Mouse (Mus musculus): Measurements from ENCODE around the gene Hsd17b3.
"Not testable (repeated sequence)": the region's sequence is repeated elsewhere in the genome, so short reads cannot be mapped to it uniquely, and the experiment has no call there.

Gene Hsd17b3

DNA sequence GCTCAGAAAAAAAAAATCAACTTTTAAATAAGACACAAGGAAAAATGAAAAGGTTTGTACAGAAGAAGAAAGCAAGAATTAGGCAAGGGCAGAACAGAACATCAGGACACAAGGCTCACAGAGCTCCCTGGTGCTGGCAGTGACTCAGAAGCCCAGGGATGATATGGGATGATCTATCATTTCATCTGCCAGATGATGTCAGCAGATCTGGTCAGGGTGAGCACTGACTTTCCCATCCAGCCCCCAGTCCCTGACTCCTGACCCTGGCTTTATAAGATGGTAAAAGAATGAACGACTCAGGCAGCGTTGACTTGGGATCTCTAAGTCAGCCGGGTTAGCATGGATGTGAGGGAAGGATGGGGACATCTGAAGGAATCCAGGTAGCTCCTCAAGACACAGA, 5.7 kb downstream of the Hsd17b3 start:
- no peak for DNase-seq (ENCODE audit: low read depth, low spot score)

DNA sequence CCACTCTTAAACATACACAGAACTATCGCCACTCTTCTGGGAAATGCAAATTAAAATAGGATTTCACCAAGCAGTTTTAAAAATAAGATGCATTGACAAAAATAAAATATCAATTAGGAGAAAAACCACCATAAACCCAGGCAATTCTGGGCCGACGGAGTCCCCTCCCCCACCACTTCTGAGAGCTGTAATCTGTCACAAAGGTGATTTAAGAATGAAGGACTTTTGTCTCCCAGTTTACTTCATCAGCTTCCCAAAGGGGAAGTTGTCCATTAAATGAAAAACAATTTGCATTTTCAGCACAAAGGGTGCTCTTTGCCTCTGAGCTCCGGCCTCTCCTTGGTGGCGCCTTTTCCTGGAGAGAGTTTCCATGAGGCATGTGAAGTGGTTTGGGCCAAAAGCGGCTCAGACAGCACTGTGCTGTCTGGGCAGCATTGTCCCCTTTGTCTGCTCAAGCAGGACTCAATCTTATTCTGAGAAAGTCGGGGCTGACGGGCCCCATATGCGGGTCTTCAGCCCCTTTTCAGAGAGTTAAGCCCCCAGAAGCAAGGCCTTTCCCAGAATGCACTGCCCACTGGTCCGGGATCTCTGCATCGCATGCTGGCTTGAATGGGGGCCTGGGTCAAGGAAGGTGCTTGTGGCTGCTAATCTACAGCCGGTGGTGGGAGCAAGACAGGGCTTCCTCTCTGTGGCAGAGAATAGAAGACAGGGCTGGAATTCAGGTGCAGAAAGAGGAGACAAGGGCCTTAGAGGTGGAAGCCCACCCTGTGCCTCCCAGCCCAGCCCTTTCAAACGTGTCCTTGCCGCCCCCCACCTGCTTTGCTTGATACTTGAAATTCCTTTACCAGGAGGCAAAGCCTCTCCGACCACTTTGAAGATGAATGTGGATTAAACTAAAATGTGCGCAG, 7.8 kb downstream of the Hsd17b3 start:
- peak; percentile 31 for DNase-seq (ENCODE audit: low read depth, low spot score)

DNA sequence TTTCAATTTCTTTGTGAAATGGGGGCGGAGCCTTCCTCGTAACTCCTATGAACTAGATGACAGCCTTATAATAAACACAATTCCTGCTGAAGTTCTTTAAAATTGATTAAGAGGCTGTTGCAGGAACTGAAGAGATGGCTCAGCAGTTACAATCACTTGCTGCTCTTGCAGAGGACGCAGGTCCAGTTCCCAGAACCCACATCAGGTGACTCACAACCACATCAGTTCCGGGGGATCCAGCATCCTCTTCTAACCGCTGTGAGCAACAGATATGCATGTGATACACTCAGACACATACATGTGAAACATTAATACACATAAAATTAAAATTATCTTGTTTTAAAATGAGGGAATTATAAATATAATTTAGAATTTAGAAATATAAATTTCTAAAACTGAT, 11.4 kb downstream of the Hsd17b3 start:
- DNase-seq (ENCODE audit: low read depth, low spot score): no peak

DNA sequence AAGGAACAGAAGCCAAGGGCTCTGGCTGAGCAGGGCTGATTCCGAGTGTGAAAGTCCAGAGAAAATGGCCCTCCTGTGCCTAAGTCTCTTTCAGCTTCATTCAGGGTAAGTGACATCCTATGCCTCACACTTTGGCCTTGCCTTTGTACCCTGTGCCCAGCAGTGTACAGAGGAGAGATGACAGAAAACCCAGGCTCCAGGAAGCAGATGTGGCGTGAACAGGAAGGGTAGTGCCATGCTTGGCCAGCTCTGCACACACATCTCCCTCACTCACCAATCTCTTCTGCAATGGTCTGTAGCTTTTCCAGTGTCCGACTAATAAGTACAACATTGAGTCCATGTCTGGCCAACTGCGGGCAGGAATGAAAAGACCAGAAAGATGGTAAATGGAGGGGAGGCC, 13.0 kb downstream of the Hsd17b3 start:
- DNase-seq (ENCODE audit: low read depth, low spot score): no peak

DNA sequence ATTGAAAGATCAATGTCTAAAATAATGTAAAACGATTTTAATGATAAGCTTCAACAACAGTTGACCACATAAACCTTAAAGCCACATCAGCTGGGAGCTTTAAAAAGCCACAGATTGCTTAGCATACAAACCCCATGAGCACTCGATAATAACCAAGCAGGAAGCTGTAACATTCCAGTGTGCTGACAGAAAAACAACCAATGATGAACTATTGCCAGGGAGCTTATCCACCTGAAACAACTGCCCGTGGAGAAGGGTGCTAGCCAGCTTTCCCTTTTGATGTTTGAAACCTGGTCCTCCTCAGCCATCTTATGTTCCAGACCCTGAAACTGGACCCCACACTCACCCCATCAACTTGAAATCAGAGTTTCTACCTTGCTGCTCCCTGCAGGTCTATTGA, 22.4 kb downstream of the Hsd17b3 start:
- DNase-seq (ENCODE audit: low read depth, low spot score): no peak

DNA sequence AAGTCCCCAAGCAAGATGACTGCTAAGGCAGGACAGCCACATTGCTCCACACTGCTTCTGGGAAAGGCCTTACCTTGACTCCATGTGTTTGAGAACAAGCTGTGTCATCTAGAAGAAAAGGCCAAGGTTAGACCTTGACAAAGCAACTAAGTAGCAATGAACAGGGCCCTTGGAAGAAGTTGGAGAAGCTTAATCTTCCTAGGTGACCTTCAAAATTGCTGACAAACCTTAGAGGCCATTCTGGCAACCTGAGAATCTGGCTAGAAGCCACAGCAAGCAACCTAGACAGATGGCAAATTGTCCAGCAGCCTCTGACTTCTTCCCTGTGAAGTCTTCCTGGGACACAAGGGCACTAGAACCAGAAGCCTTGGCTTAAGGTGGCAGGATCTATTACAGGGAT, 24.8 kb downstream of the Hsd17b3 start:
- no peak for DNase-seq (ENCODE audit: low read depth, low spot score)

DNA sequence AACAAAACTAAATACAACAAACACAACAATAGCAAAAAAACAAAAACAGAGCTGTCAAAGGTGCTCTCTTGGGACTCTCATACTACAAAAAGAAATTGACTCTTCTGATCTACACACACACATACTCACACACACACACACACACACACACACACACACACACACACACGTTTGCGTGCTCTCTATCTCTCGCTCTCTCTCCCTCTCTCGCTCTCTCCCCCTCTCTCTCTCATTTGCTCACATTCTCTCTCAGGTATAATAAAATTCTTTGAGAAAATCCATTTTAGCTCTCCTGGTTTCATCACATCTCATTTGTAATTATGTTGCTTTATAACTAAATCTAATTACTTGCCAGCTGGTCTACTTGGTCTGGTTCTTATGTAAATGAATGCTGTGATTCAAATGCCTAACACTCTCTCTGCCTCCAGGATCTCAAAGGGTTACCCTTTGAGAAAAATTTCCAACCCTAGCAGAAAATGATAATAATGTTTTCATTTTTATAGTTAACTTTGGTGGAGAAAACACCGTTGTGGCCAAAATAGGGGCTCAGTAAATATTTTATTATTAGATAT, 28.0 kb downstream of the Hsd17b3 start:
- DNase-seq (ENCODE audit: low read depth, low spot score): no peak

DNA sequence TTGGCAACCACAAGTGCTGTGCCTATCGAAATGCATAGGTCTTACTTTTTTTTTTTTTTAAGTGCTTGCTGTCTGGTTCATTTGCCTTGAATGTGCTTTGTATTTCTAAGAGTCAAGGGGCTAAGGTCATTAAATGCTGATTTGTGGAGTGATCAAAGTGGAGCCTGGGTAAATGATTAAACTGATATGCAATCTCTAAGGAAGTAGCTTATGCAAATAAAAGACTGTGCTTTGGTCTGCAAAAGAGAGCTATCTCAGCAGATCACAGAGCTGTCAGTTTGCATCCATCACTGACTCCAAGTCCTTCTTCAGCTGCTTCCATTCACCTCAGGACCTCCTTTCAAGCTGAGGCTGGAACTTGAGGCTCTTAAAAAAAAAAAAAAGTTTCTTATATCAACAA, 35.1 kb downstream of the Hsd17b3 start:
- DNase-seq (ENCODE audit: low read depth, low spot score): no peak

DNA sequence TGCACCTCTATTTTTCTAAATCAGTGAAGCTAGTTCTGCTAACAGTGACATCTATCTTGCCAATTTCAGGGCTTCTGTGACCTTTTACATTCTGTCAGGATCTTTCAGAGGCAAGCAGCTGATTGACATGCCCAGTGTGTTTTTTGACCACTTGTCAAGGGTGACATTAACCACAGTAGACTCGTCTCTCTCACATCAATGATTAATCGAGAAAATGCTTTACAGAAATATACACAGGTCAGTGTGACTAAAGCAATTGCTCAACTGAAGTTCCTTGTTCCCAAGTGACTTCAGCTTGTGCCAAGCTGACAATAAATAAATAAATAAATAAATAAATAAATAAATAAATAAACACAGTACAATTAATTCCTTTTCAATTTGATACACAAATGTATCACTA, 36.7 kb downstream of the Hsd17b3 start:
- DNase-seq (ENCODE audit: low read depth, low spot score): not testable (repeated sequence)

DNA sequence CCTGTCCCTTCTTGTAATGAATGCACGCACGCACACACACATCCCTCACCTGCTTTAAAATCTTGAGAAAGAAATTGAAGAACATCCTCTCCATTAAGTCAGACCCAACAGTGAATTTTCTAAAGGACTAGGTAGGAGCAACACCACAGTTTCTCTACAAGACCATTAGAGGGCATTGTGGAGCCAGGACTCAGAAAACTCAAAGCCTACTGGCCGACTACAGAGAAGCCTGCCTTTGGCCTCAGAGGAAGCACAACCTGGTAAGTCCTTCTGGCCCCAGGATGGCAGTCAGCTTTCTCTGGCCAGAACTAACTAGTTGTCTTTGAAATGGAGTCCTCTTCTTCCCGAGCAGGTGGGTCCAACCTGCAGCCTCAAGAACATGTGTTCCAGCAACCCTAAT, 38.1 kb downstream of the Hsd17b3 start:
- DNase-seq (ENCODE audit: low read depth, low spot score): peak; percentile 59

DNA sequence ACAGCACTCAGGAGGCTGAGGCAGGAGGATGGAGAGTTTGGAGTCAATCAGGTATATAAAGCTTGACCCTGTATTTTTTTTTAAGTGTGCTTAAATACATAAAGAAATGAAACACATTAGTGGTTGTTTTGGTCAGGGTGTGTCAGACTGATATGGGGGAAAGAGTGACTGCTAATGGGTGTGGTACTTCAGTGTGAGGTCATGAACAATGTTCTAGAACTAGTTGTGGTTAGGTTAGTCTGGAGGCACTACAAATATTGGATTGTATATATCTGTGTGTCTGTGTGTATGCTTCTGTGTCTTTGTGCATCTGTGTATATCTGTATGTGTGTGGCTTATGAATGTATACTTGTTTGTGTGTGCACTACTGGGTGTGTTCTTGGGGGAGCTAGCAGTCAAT, 39.5 kb downstream of the Hsd17b3 start:
- no peak for DNase-seq (ENCODE audit: low read depth, low spot score)

DNA sequence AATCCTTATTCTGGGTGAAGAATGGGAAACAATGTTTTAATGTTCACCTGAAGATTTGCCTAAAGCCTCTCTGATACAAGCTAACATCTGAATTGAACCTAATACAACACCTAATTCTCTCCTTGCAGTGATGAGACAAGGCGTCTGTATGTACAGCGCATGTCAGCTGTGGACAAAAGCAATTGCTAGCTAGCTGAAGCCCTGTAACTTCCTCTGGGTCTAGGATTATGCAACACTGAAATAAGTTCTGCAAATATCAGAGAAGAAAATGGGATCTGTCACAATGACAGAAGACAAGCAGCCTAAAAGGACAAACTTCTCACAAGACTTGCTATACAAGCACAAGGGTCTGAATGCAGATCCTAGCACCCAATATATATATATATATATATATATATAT, 40.6 kb downstream of the Hsd17b3 start:
- DNase-seq (ENCODE audit: low read depth, low spot score): no peak

DNA sequence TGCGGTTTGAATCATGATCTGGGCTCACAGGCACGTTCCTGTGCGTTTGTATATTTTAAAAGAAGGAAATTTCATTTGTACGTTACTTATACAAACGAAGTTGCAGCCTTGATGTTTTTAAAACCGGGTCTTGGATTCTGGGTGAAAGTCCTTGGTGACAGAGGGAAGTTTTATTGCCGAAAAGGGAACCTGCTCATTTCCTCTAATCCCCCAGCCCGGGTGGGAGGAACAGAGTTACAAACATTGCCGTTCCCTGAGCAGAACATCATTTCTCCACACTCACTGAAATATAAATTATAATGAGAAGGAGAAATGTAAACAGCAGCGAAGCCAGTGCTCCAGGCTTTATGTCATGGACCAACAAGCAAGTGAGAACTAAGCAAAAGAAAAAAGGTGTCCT, 49.1 kb downstream of the Hsd17b3 start:
- DNase-seq (ENCODE audit: low read depth, low spot score): no peak

DNA sequence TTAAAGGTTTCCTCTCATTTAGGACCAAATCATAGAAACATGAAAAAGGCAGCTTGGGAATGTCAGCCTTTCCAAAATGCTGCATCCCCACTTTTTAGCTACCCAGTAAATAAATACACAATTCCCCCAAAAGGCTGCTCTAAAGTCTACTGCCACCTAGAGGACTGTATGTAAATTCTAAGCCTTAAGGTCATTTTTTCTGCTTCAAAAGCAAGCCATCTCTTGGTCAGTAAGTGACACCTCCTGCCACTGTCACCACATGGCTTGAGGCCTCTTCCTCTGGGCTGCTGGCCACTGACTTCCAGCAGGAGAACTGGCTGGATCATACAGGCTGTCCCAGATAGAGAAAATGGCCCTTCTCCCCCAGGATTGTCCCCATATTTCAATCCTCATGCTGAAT, 50.9 kb downstream of the Hsd17b3 start:
- DNase-seq (ENCODE audit: low read depth, low spot score): peak; percentile 25

DNA sequence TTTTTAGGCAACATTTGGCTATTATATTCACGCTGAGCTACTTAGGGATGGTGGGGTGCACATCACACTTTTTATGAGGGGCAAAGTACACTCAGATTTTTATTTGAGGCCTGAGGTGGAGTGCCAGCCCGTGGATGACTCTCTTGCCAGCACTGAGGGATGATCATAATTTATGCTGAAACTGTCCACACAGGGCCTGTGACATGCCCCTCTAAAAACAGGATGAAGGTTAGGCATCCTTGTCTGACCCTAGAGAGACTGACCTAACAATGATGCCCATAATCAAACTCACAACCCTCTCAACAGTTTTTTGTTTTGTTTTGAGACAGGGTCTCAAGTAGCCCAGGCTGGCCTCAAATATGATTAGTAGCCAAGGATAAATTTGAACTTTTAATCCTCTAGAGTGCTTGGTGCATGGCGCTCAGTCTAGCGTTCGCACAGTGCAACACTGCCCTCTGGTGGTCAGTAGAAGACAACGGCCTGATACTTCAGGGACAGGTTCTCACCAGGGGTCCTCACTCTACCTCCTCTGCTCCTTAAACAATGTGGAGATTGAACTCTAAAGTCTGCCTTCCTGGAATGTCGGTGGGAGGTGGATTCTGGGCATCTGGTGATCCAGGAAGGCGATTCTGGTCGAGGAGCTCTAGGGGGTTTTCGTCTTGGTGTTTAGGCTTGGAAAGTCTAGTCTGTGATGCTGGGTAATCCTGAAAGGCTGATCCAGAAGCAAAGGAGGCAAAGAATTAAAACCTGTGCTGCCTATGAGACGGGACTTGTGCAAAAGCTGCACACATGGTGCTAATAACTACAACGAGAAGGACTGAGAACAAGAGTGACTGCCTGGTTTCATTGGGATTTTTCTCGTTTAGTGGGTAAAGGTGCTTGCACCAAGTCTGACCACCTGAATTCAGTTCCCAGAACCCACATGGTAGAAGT, 52.7 kb downstream of the Hsd17b3 start:
- DNase-seq (ENCODE audit: low read depth, low spot score): peak; percentile 89

DNA sequence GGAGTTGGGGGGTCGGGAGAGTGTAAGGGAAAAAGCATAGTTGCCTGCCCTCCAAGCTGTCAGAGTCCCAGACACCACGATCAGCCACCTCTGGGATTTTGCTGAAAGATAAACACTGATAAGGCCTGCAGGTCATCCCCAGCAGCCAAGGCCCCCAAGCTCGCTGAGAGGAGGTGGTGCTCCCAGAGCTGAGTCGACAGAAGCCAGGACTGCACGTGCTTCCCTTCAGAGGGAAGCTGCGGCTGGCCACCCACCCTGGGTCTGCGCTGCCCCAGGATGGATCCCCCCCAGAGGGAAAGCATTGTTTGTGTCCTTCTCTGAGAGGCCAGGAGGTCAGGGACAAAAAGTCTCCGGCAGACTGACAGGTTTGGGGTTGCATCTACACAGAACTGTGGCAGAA, 54.0 kb downstream of the Hsd17b3 start:
- no peak for DNase-seq (ENCODE audit: low read depth, low spot score)

DNA sequence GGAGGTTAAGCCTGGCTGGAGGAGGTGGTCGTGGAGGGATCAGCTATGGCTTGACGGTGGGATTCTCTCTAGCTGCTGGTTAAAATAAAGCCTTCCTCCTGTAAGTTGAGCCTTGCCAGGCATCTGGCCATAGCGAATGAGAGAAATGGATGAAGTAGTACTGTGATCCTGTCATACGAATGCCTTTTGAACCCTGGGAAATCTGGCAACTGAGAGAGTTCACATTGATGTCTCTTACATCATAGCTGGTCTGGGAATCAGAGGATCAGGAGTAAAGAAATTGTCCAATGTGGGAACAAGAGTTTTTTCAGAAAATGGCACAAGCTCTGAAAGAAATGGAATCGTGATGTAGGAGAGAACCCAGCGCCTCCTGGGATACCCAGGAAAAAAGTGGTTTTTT, 55.1 kb downstream of the Hsd17b3 start:
- no peak for DNase-seq (ENCODE audit: low read depth, low spot score)

DNA sequence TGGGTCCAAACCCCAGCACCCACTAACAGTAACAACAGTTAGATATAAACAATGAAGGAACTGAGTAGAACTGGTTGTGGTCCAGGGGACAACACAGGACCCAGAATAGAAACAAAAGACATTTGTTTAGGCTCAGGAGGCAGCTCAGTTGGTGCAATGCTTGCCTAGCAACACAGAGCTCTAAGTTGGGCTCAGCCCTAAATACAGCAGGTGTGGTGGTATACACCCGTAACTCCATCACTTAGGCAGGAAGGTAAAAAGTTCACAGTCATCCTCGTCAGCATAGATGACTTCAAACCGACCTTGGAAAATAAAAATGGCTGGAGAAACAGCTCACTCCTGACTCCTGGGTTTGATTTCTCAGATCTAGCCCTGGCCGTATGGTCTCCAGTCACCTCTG, 55.8 kb downstream of the Hsd17b3 start:
- DNase-seq (ENCODE audit: low read depth, low spot score): peak; percentile 75

DNA sequence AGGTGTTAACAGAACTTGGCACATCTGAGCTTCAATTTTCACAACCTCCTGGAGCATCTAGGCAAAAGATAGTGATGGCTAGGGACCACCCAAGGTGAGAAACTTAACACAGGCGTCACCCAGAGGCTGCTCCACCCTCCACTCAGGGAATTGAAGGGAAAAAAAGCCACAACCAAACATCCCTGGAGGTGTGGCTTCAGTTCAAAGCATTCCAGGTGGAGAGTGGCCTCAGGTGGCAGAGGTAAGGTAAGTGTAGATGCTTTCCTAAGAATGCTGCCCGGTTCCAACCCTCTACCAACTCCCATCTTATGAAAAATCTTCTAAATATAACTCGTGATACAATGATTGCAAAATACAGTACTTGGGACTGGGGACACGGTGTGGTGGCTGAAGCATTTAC, 57.8 kb downstream of the Hsd17b3 start:
- peak; percentile 44 for DNase-seq (ENCODE audit: low read depth, low spot score)

DNA sequence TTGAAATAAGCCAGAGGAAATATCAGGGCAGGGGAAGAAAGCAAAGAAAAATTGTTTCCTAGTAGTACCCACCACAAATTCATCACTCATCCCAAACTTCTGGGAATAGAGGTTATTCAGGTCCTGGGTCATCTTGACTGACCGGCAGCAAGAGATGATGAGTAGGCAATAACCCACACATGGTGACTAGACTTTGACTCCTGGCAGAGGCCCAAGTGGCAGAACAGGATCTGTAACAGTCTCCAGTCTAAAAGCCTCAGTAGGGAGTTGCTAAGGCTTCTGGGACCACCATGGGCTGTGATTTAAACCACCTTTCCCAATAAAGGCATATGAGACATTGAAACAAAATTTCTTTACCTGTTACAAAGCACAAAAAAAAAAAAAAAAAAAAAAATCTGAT, 58.2 kb downstream of the Hsd17b3 start:
- no peak for DNase-seq (ENCODE audit: low read depth, low spot score)

DNA sequence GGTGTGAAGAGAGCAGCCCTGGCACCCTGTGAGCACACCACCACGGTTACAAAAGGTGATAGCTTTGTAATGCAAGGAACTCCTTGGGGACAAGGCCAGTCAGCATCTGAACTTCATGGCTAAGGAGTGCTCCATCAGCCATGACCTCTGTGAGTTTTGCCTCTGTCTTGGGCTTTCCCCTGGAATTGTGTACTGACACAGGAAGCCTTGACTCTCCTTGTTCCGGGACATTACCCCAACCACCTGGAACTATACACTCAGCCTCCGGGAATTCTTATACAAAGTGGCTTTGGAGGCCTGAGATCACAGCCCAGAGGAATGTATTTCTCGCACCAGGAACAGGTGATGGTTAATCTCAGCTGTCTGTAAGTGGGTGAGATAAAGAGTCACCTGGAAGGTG, 64.2 kb downstream of the Hsd17b3 start:
- DNase-seq (ENCODE audit: low read depth, low spot score): peak; percentile 81

DNA sequence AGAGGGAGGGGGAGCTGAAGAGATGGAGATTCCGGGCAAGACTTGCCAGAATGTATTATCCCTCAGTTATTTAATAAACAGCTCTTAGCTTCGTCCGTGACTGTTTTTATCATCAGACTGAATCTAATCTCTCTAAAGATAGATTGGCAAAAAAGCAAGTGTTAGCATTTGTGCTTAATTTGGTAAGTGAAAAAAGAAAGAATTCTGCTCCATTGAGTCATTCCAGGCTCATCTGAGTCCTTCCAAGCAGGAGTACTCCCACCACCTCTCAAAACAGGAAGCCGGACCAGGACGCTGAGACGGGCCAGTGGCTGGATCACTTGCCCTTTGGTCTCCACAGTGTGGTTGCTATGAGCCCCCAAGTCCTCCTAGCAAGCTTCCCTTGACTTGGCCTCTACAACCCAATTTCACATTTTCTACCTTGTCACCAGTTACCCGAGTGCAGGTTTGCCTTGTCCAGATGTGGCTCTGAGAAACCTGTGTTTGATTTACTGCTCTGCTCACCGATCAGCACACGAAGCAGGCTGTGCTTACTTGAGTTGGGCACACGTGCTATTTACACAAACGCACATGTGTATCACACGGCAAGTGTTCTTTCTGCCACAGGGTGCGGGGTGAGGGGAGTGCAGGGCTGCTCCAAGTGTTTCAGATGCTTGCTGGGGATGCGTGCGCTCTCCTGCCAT, 66.1 kb downstream of the Hsd17b3 start:
- no peak for DNase-seq (ENCODE audit: low read depth, low spot score)
